Mouse (Mus musculus) embryonic facial prominence, embryonic 11.5 days (tissue): ENCODE data around the gene Olfr739. TPM values are rescaled to one million over a fixed set of nuclear protein-coding genes. Genes with fewer than 3 reads are reported as not detected.

ENCODE experiments used
- ATAC-seq: fragments of 200-750 bp; cut with Nextera tagmentation; replicated peaks from 2 replicates; pipeline ENCODE4 v1.8.0; 2017; ENCODE audit warnings: low read depth; ENCODE audit not compliant: insufficient number of reproducible peaks, low FRiP score, low TSS enrichment
- DNase-seq: peaks from one replicate; pipeline ENCODE4 v3.0.0-alpha.2; 2015; ENCODE audit warnings: low spot score
- H3K27ac ChIP-seq: fragments of 300-500 bp; sonication (generic); replicated peaks from 2 replicates; pipeline ENCODE4 v1.5.1; 2014; ENCODE audit warnings: mild to moderate bottlenecking, low read depth, low read length, control low read depth
- H3K27me3 ChIP-seq: fragments of 300-500 bp; sonication (generic); 2 replicates; pipeline ENCODE4 v1.6.1; 2014; ENCODE audit warnings: mild to moderate bottlenecking, low read length, moderate library complexity, mixed read lengths; ENCODE audit not compliant: control insufficient read depth, insufficient read depth
- H3K36me3 ChIP-seq: fragments of 300-500 bp; sonication (generic); replicated peaks from 2 replicates; pipeline ENCODE4 v1.6.1; 2014; ENCODE audit warnings: low read depth, mild to moderate bottlenecking, low read length, moderate library complexity, mixed read lengths; ENCODE audit not compliant: control insufficient read depth, insufficient read depth
- H3K4me1 ChIP-seq: fragments of 300-500 bp; sonication (generic); 2 replicates; pipeline ENCODE4 v1.6.1; 2014; ENCODE audit warnings: low read length, mixed read lengths; ENCODE audit not compliant: control insufficient read depth, insufficient read depth
- H3K4me2 ChIP-seq: fragments of 300-500 bp; sonication (generic); 2 replicates; pipeline ENCODE4 v1.6.1; 2014; ENCODE audit warnings: low read depth, mild to moderate bottlenecking, control low read depth, low read length, moderate library complexity
- H3K4me3 ChIP-seq: fragments of 300-500 bp; sonication (generic); 2 replicates; pipeline ENCODE4 v1.5.1; 2014; ENCODE audit warnings: low read depth, low read length, control low read depth
- H3K9ac ChIP-seq: fragments of 300-500 bp; sonication (generic); replicated peaks from 2 replicates; pipeline ENCODE4 v1.6.1; 2014; ENCODE audit warnings: mild to moderate bottlenecking, control low read depth, low read length
- H3K9me3 ChIP-seq: fragments of 300-500 bp; sonication (generic); replicated peaks from 2 replicates; pipeline ENCODE4 v1.6.1; 2016; ENCODE audit warnings: mild to moderate bottlenecking, low read length, inconsistent platforms, mixed read lengths; ENCODE audit not compliant: control insufficient read depth
- WGBS: fragments of 180-500 bp; shearing (Covaris S2); extraction: QIAGEN DNeasy Blood & Tissue Kit; methylation state at CpG from one replicate; pipeline ENCODE4 v1.1.7; 2014; 5-methylcytosine and 5-hydroxymethylcytosine counted together
- polyA plus RNA-seq: library from polyadenylated mRNA; unstranded; fragments of >200 nt; fragmentation: Nextera tagmentation; extraction: Ambion mirVana; gene quantifications from 2 replicates; pipeline ENCODE4 v1.2.1, GENCODE M21; 2014

Olfr739 gene
- not detected in 2 replicates for polyA plus RNA-seq

DNA sequence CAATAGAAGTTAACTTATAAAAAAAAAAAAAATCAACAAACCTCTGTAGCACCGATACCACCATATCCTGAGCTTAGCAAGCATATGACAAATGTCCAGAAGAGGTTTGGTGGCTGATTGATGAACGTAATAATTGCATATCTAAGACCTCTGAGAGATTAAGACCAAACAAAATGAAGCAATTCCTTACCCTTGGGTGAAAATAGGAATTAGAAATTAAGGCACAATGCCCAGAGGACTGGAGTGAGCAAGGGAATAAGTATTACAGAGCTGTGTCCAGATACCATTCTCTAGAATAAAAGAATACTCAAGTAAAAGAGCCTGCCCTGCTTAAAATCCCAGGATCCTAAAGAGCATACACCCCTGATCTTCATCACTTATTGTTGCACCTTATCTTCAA is at the start of gene Olfr739:
Gene Olfr739 (plus strand): TSS at position 301 of the 400 bp plus-strand sequence.
- Histone ChIP-seq H3K27ac (no peak within 1 kb of the TSS), H3K9me3 (no peaks in the 10 kb centered on the region), H3K9ac (no peak within 1 kb of the TSS), H3K4me3 (no peak within 1 kb of the TSS), H3K36me3 (no peaks in the 10 kb centered on the region), H3K4me1 (no peaks in the 10 kb centered on the region), H3K27me3 (no peaks in the 10 kb centered on the region), H3K4me2 (no peak within 1 kb of the TSS)
- WGBS: 72% methylated on average over 2 of the region's 2 CpGs
- no peak for DNase-seq
- no peak for ATAC-seq

DNA sequence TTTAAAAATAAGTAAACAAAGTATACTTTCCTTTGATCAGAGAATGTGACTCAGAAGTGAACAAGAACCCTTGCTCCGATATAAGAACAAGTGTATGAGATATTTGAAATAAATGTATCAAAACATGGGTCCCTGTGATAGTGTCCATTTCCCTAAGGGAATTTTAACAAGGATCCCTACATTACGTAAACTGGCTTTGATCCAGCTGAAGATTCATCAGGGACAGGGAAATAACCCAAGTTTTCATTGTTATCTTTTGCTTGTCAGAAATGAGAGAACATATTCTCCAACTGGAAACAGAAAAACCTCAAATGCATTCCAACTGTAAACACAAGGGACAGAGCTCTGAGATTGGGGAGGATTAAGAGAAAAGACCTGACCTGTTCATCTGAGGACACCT is 37.6 kb upstream of the Olfr739 start, which contains the start of gene Olfr736:
Gene Olfr736 (plus strand): TSS at position 301 of the 400 bp plus-strand sequence.
- H3K4me3 ChIP-seq: no peak within 1 kb of the TSS
- H3K4me1 ChIP-seq: no peaks in the 10 kb centered on the region
- H3K9me3 ChIP-seq: no peaks in the 10 kb centered on the region
- WGBS: 82% methylated on average over 2 of the region's 2 CpGs
- no peaks in the 10 kb centered on the region for H3K36me3 ChIP-seq
- no peaks in the 10 kb centered on the region for H3K27me3 ChIP-seq
- H3K9ac ChIP-seq: no peak within 1 kb of the TSS
- ATAC-seq (no peak), DNase-seq (no peak)
- no peak within 1 kb of the TSS for H3K27ac ChIP-seq
- no peak within 1 kb of the TSS for H3K4me2 ChIP-seq

DNA sequence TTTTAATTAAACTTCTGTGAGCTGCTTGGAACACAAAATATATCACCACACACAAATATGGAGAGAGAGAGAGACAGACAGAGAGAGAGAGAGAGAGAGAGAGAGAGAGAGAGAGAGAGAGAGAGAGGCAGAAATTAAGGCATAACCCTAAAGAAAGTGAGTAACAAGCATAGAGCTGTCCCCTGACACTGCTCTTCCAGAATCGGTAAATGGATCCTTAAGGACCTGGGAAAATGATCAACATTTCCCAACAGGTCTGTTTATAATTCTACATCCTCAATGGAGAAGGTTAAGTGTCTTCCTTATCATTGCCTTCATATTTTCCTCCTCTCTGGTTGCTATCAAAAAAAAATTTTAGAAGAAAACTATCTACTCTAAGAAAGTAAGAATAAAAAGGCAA is 11.2 kb upstream of the Olfr739 start, which contains the start of gene Olfr738:
Gene Olfr738 (plus strand): TSS at position 301 of the 400 bp plus-strand sequence.
- H3K4me3 ChIP-seq: no peak within 1 kb of the TSS
- H3K9me3 ChIP-seq: no peaks in the 10 kb centered on the region
- 88% methylated on average over 1 of the region's 1 CpGs for WGBS
- ATAC-seq (no peak), DNase-seq (no peak)
- H3K4me1 ChIP-seq: no peaks in the 10 kb centered on the region
- no peaks in the 10 kb centered on the region for H3K27me3 ChIP-seq
- no peak within 1 kb of the TSS for H3K4me2 ChIP-seq
- H3K36me3 ChIP-seq: no peaks in the 10 kb centered on the region
- H3K9ac ChIP-seq: no peak within 1 kb of the TSS
- H3K27ac ChIP-seq: no peak within 1 kb of the TSS

GRCm38 (mm10) chr14:50445245-50445644 is 26.8 kb downstream of the Olfr739 start, which contains the start of gene Olfr740:
TSS of gene Olfr740 (plus strand) at chr14:50445545.
- H3K36me3 ChIP-seq: no peaks in the 10 kb centered on the region
- no peak within 1 kb of the TSS for H3K4me2 ChIP-seq
- H3K27ac ChIP-seq: no peak within 1 kb of the TSS
- DNase-seq: no peak
- H3K27me3 ChIP-seq: no peaks in the 10 kb centered on the region
- ATAC-seq: no peak
- no peaks in the 10 kb centered on the region for H3K9me3 ChIP-seq
- H3K4me3 ChIP-seq: no peak within 1 kb of the TSS
- WGBS: 84% methylated on average over 3 of the region's 3 CpGs
- H3K9ac ChIP-seq: no peak within 1 kb of the TSS
- H3K4me1 ChIP-seq: no peaks in the 10 kb centered on the region

DNA sequence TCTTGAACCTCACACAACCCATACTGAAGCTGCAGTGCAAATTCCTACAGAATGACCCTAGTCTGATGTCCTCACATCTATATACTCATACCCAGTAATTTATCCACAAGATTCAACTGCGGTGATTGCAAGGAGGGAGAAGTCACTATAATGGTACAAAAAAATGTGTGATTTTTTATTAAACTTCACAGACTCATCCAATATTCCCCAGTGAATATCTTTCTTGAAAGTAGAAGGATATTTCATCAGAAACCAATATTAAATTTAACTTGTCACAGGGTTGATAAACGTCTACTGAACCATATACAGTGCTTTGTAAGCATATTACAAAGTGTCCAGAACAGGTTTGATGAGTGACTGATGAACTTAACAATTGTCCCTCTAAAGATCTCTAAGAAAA is 54.0 kb downstream of the Olfr739 start, which contains the start of gene Olfr741:
Gene Olfr741 (plus strand): TSS at position 301 of the 400 bp plus-strand sequence.
- no peak within 1 kb of the TSS for H3K27ac ChIP-seq
- no peaks in the 10 kb centered on the region for H3K27me3 ChIP-seq
- 72% methylated on average over 2 of the region's 2 CpGs for WGBS
- H3K9ac ChIP-seq: no peak within 1 kb of the TSS
- H3K9me3 ChIP-seq: no peaks in the 10 kb centered on the region
- no peak within 1 kb of the TSS for H3K4me3 ChIP-seq
- no peaks in the 10 kb centered on the region for H3K36me3 ChIP-seq
- ATAC-seq (no peak), DNase-seq (no peak)
- H3K4me1 ChIP-seq: no peaks in the 10 kb centered on the region
- H3K4me2 ChIP-seq: no peak within 1 kb of the TSS

Other genes with a start within 250 kb of the Olfr739 start
- not detected in 2 replicates for gene Olfr730, start 230.4 kb upstream of the Olfr739 start, polyA plus RNA-seq
- gene Olfr731, start 176.8 kb upstream of the Olfr739 start, polyA plus RNA-seq: not detected in 2 replicates
- gene Olfr732, start 134.4 kb upstream of the Olfr739 start, polyA plus RNA-seq: not detected in 2 replicates
- gene Olfr733, start 117.1 kb upstream of the Olfr739 start, polyA plus RNA-seq: not detected in 2 replicates
- gene Olfr734, start 91.9 kb upstream of the Olfr739 start, polyA plus RNA-seq: not detected in 2 replicates
- not detected in 2 replicates for gene Olfr735, start 69.8 kb upstream of the Olfr739 start, polyA plus RNA-seq
- gene Tlr11, start 60.7 kb upstream of the Olfr739 start, polyA plus RNA-seq: not detected in 2 replicates
- not detected in 2 replicates for gene Olfr736, start 37.5 kb upstream of the Olfr739 start, polyA plus RNA-seq
- gene Olfr738, start 11.1 kb upstream of the Olfr739 start, polyA plus RNA-seq: not detected in 2 replicates
- gene Olfr740, start 26.9 kb downstream of the Olfr739 start, polyA plus RNA-seq: not detected in 2 replicates
- gene Olfr741, start 54.1 kb downstream of the Olfr739 start, polyA plus RNA-seq: not detected in 2 replicates
- not detected in 2 replicates for gene Olfr742, start 85.0 kb downstream of the Olfr739 start, polyA plus RNA-seq
- gene Olfr743, start 103.2 kb downstream of the Olfr739 start, polyA plus RNA-seq: not detected in 2 replicates
- not detected in 2 replicates for gene Olfr744, start 196.3 kb downstream of the Olfr739 start, polyA plus RNA-seq
- gene Olfr745, start 220.8 kb downstream of the Olfr739 start, polyA plus RNA-seq: not detected in 2 replicates
- not detected in 2 replicates for gene Olfr746, start 228.5 kb downstream of the Olfr739 start, polyA plus RNA-seq